Mouse (Mus musculus) left cerebral cortex, postnatal 14 days (tissue): ENCODE measurements at regions not wholly inside any gene's neighbourhood (a gene's known extent, or its start where the extent isn't known, plus 50 kb on each side); places are given as distances from the start of the nearest gene placed in this dataset.

Experiments used
- DNase-seq, 2 experiments: peaks; one replicate each; pipeline ENCODE4 v3.0.0; 2021 to 2022; ENCODE audit warnings: low spot score in 2 of 2, mixed read lengths in 1 of 2
- intact Hi-C: fragments of 180-260 bp; cut with DNase I; formaldehyde crosslinking; loops from one replicate; pipeline ENCODE4 v1.15.1; 2025

DNA sequence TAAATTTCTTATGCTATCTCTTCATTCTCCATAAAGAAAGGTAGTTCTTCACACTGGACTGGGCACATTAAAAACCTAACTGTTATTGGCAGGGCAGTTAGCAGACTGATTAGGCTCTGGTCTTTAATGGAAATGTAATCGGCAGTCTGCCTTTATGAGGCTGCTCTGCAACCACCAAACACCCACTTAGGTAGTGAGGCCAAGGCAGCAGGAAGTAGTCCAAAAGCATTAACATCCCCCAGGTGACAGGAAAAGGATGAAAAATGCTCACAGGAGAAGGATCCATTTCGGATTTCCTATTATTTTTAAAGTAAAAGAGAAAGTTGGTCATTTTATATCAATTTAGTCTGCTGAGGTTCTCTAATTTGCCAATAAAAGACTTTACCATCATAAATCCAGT, 528.9 kb upstream of the Dppa4 start:
- intact Hi-C loops, result no loop called here
- DNase-seq, result no peak

GRCm38 (mm10) chr16:47758296-47758695, 525.2 kb upstream of the Dppa4 start:
- DNase-seq, result no peak
- intact Hi-C loops, result no loop called here

GRCm38 (mm10) chr16:47765742-47766141, 517.8 kb upstream of the Dppa4 start:
- peak; percentile 11 to 19 for DNase-seq
- intact Hi-C loops, result no loop called here

GRCm38 (mm10) chr16:47788515-47788914, 495.0 kb upstream of the Dppa4 start:
- DNase-seq, result no peak
- intact Hi-C loops, result no loop called here

DNA sequence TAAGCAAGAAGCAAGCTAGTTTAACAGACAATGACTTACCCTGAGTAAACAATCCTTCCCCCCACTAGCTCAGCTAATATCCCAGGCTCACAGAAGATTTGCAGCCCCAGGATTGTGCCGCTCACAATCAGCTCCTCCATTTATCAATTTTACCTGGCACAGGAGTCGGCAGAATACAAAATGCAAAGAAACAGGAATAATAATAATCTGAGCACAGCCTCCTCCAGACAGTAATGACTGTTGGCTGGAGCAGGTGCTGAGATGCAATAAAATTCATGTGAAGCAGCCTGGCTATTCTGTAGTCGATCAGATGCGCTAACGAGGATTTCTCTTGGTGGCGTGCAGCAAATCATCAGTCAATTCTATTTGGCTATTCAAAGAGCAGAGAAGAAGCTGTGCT, 492.9 kb upstream of the Dppa4 start:
- no peak for DNase-seq
- intact Hi-C loops, result no loop called here

- intact Hi-C loops, result no loop called here
- DNase-seq, result peak in 1 of 2 experiments; percentile 23
These were observed 492.1 kb upstream of the Dppa4 start for GRCm38 (mm10) chr16:47791456-47791855.

GRCm38 (mm10) chr16:47798838-47799237, 484.7 kb upstream of the Dppa4 start:
- intact Hi-C loops, result no loop called here
- no peak for DNase-seq

GRCm38 (mm10) chr16:47843169-47843568, 440.4 kb upstream of the Dppa4 start:
- intact Hi-C loops, result no loop called here
- DNase-seq, result no peak

DNA sequence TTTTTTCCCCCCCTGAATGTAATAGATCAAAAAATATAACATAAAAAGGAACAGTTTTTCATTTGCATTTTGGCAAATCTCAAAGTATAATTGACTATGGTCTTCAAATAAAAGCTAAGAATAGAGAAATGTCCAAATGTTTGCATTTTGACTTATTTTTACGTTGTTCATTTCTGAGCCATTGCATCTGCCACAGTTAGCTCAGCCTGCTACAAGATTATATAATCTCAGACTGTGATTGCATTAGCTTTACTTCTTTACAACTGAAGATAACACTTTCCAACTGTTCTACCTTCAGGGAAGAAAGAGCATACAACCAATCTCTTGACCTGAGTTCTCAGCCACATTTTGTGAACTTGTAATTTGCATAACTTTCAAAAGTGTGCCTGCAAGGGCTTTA, 431.9 kb upstream of the Dppa4 start:
- intact Hi-C loops, result no loop called here
- no peak for DNase-seq

GRCm38 (mm10) chr16:47859840-47860239, 423.7 kb upstream of the Dppa4 start:
- intact Hi-C loops, result no loop called here
- no peak for DNase-seq

DNA sequence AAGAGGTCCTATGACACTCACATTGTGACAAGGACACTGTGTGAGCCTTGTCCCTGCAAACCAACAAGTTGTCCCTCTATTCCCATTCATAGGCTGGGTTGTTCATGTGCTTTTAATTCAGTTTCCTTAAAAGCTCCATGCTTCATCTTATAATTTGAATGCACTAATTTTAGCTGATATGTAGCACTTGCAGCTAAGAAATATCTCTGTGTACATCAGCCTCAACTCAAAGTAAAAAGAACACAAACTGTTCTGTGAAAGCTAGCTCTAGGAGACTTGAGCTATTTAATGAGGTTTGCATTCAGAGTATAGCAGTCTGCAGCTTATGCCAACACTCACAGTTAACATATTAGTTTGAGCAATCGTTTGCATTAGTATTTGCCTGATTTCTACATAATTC, 408.3 kb upstream of the Dppa4 start:
- DNase-seq, result peak in 1 of 2 experiments; percentile 18
- intact Hi-C loops, result no loop called here

DNA sequence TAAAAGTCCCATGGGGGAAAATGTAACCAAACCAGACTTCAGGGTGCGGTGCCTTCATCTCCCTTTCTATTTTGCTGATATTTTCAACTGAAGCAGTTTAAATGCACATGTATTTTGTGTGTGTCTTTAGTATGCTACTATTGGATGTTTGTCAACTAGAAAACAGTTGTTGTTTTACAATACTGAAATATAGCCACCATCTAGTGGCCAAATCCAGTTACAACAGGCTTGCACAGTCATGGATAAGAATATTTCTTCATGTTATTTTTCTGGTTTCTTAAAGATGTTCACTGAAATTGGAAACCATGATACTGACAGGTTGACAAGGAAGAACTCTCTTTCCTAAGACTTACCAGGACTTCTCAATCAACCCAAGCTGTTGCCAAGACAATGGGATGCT, 400.1 kb upstream of the Dppa4 start:
- DNase-seq, result peak; percentile 46 to 48
- intact Hi-C loops, result loop anchor here (10.0 kb wide), 1 partner anchor 1389 kb away; the partner anchor contains the start of gene Nectin3

GRCm38 (mm10) chr16:47887019-47887418, 396.5 kb upstream of the Dppa4 start:
- intact Hi-C loops, result loop anchor here (10.0 kb wide), 1 partner anchor 1392 kb away; the partner anchor contains the start of gene Nectin3
- DNase-seq, result no peak

- intact Hi-C loops, result no loop called here
- no peak for DNase-seq
These were observed 382.7 kb upstream of the Dppa4 start for GRCm38 (mm10) chr16:47900785-47901184.

GRCm38 (mm10) chr16:47938000-47938399, 345.5 kb upstream of the Dppa4 start:
- DNase-seq, result peak in 1 of 2 experiments; percentile 1
- intact Hi-C loops, result no loop called here
